Mouse (Mus musculus) erythroblast, embryonic 14.5 days (primary cell): ENCODE data around the gene Sh3pxd2a.

Experiments used
- GATA1 ChIP-seq: IDR thresholded peaks from 2 replicates; pipeline ENCODE4 v1.6.1; 2012; ENCODE audit warnings: low read length, inconsistent platforms, mixed read lengths
- TAL1 ChIP-seq: IDR thresholded peaks from 3 replicates; pipeline ENCODE4 v1.6.1; 2012; ENCODE audit warnings: low read length, inconsistent platforms, mixed read lengths

DNA sequence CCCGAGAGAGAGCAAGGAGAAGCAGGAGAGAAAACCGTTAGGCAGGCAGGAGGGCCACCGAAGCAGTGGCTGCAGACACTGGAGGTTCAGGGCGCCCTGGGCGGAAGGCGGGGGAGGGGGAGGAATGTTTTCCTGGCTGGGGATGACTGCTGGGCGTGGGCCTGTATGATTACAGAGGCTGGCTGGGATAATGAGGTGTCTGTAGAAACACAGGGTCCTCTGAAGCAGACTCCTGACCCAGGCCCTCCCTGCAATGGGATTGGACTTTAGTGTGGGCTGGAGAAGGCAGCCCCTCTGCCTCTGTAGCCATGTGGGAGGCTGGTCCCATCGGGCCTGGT is 143.9 kb downstream of the Sh3pxd2a start:
- no peak for TF ChIP-seq TAL1
- no peak for TF ChIP-seq GATA1
